Mouse (Mus musculus) intestine, embryonic 16.5 days (tissue): ENCODE measurements around the gene Dnmbp. TPM values are rescaled to one million over a fixed set of nuclear protein-coding genes. Genes with fewer than 3 reads are reported as not detected.

Experiments
- ATAC-seq: fragments of 200-750 bp; cut with Nextera tagmentation; 2 replicates; pipeline ENCODE4 v1.8.0; 2017; ENCODE audit warnings: moderate TSS enrichment, moderate library complexity
- H3K27ac ChIP-seq: fragments of 300-500 bp; sonication (generic); 2 replicates; pipeline ENCODE4 v1.5.1; 2014; ENCODE audit warnings: mild to moderate bottlenecking, low read length
- H3K27me3 ChIP-seq: fragments of 300-500 bp; sonication (generic); replicated peaks from 2 replicates; pipeline ENCODE4 v1.6.1; 2014; ENCODE audit warnings: low read length, control low read depth, mixed read lengths; ENCODE audit not compliant: control insufficient read depth, insufficient read depth
- H3K36me3 ChIP-seq: fragments of 300-500 bp; sonication (generic); 2 replicates; pipeline ENCODE4 v1.6.1; 2014; ENCODE audit warnings: low read length, control low read depth; ENCODE audit not compliant: control insufficient read depth, insufficient read depth
- H3K4me1 ChIP-seq: fragments of 300-500 bp; sonication (generic); 2 replicates; pipeline ENCODE4 v1.6.1; 2014; ENCODE audit warnings: low read length, control low read depth, mixed read lengths; ENCODE audit not compliant: control insufficient read depth, insufficient read depth
- H3K4me2 ChIP-seq: fragments of 300-500 bp; sonication (generic); 2 replicates; pipeline ENCODE4 v1.6.1; 2014; ENCODE audit warnings: low read depth, low read length, control low read depth
- H3K4me3 ChIP-seq: fragments of 300-500 bp; sonication (generic); 2 replicates; pipeline ENCODE4 v1.5.1; 2014; ENCODE audit warnings: mild to moderate bottlenecking, low read length
- H3K9ac ChIP-seq: fragments of 300-500 bp; sonication (generic); 2 replicates; pipeline ENCODE4 v1.6.1; 2014; ENCODE audit warnings: low read depth, low read length
- H3K9me3 ChIP-seq: fragments of 300-500 bp; sonication (generic); 2 replicates; pipeline ENCODE4 v1.6.1; 2016; ENCODE audit warnings: low read length, control low read depth; ENCODE audit not compliant: control insufficient read depth
- WGBS: fragments of 180-500 bp; shearing (Covaris S2); extraction: QIAGEN DNeasy Blood & Tissue Kit; methylation state at CpG from one replicate; pipeline ENCODE4 v1.1.7; 2014; 5-methylcytosine and 5-hydroxymethylcytosine counted together
- polyA plus RNA-seq: library from polyadenylated mRNA; unstranded; fragments of >200 nt; fragmentation: Nextera tagmentation; extraction: Ambion mirVana; gene quantifications from 2 replicates; pipeline ENCODE4 v1.2.1, GENCODE M21; 2015

Dnmbp gene
- polyA plus RNA-seq, 1 experiment from 2014 or later: 34.3 TPM

DNA sequence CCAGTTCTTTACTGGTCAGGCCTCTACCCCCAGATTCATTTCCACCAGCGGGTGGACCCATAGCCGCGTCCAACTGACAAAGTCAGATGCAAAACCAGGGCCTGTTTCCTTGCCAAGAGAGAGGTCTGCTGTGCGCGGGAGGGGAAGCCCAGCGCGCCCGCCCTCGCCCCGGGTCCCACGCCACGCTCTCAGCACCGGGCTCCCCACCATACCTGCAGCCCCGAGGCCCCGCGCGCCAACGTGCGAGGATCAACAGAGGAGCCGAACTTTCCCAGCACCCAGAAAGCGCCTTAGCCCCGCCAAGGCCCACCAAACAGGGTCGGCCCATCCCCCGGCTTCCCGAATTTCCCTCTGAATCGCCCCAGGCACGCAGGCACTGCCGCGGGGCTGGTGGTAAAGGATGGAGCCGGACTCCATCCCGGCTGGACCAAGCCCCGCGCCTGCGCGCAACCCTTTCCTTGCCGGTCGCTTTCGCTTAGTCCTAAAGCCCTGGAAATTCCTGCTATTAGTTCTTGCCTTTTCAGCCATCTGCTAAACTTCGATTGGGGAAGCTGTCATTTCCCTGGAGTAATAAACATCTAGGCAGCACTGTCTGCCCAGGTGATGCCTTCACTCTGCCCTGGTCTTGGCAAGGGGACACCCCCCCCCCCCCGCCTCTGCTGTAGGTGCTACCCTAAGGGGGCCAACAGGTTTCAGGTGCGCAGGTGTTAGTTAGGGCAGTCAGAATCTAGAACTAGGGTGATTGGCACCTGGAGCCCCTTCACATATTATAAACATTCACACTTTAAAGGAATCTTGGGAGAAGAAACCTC is 60.4 kb downstream of the Dnmbp start:
- Histone ChIP-seq H3K4me2 (peak overlapping the region; percentile 63), H3K4me1 (peaks cover 70% of the 10 kb centered on the region), H3K9me3 (no peaks in the 10 kb centered on the region), H3K9ac (peak overlapping the region; percentile 86), H3K27ac (peak overlapping the region; percentile 94), H3K27me3 (no peaks in the 10 kb centered on the region), H3K4me3 (peak overlapping the region; percentile 68), H3K36me3 (peaks cover under 1% of the 10 kb centered on the region; the same call in 1 of the 2 replicates)
- peak; percentile 77 for ATAC-seq
- WGBS: 2% methylated on average over 41 of the region's 41 CpGs

DNA sequence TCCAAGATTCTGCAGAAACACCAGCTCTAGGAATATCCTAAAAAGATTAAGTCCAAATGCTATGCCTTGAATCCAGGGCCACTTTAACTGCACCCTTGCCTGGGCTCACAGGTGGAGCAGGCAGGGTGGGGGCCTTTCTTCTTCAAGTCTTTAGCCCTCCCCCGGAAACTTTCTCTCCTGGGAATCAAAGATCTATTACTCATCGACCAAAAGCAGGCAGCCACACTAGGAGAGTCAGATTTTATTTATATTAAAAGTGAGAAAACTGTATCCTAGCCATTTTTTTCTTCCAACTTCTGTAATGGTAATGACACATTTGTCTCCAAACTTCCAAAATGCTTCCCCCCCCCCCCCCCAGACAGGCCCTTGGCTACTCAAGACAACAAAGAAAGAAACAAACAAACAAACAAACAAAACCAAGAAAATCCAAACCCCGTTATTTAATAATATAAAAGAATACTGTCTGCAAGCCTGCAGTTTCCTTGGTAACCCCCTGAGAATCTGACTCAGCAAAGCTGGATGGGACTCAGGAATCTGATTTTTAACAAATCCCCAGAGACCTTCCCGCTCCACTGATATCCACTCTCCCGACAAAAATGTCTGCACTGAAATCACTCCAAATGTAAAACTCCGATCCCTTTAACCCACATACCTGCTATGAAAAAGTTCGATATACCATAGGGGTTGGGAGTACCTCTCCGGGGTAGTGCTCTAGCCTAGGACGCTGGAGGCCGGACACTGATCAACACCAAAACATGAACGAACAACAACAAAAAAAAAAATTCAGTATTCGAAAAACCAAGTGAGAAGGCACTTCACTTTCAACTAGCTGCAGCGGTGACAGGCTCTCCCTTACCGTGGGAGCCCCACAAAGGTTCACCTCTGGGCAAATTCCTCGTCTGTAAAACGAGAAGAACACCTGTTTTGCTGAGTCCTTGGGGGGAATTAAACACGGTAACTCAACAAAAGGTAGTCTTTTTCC is 61.6 kb downstream of the Dnmbp start:
- Histone ChIP-seq H3K9me3 (no peaks in the 10 kb centered on the region), H3K36me3 (peaks cover 5% of the 10 kb centered on the region; the same call in 1 of the 2 replicates), H3K4me2 (peak overlapping the region; percentile 63), H3K27ac (peak overlapping the region; percentile 94), H3K27me3 (no peaks in the 10 kb centered on the region), H3K9ac (peak overlapping the region; percentile 86), H3K4me3 (peak overlapping the region; percentile 68), H3K4me1 (peaks cover 60% of the 10 kb centered on the region)
- WGBS: 9% methylated on average over 17 of the region's 17 CpGs
- ATAC-seq: no peak

DNA sequence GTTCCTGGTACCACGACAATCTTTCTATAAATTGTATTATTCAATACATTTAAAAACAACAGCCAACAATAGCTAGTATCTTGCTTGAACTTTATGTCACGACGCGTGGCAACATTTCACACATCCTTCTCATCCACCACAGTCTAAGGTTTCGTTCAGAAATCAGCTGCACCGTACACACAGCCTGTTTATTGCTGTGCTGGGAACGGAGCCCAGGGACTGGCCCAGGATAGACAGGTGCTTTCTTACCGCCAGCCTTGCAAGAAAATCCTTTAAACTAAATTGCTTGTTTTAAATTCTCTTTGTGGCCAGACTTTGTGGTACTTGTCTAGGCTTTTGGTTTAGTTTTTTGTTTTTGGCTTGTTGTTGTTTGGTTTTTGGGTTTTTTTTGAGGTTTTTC is 62.6 kb downstream of the Dnmbp start:
- Histone ChIP-seq H3K9me3 (no peaks in the 10 kb centered on the region), H3K4me2 (no peak overlapping the region), H3K9ac (no peak overlapping the region), H3K36me3 (peaks cover 8% of the 10 kb centered on the region; the same call in 1 of the 2 replicates), H3K4me1 (peaks cover 52% of the 10 kb centered on the region), H3K27me3 (no peaks in the 10 kb centered on the region), H3K4me3 (no peak overlapping the region), H3K27ac (peak overlapping the region; percentile 21; the same call in 1 of the 2 replicates)
- ATAC-seq: no peak
- WGBS: 64% methylated on average over 8 of the region's 8 CpGs

DNA sequence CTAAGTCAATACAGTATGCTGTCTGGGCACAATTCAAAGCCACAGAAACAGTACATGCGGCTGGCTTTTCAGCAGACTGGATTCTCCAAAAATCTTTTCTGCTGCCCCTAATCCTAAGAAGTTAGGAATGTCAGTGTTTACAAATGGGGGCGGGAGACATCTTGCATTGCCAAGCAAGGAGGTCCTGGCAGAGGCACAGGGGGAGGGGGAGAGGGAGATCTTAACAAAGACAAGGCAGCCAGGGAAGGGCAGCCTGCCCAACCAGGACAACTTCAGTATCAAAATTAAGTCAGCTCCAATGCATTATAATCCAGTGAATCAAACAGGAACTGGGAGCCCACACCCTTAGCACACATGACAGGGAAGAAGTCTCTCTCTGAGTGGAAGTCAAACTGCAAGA is 64.0 kb downstream of the Dnmbp start:
- no peak overlapping the region for H3K9ac ChIP-seq
- H3K4me3 ChIP-seq: no peak overlapping the region
- peak overlapping the region; percentile 44 for H3K27ac ChIP-seq
- H3K4me1 ChIP-seq: peaks cover 52% of the 10 kb centered on the region
- 0 out of 2 replicates have a peak overlapping the region, but pooled peaks have one; percentile 6 for H3K4me2 ChIP-seq
- WGBS: 18% methylated on average over 2 of the region's 2 CpGs
- H3K36me3 ChIP-seq: peaks cover 15% of the 10 kb centered on the region
- H3K27me3 ChIP-seq: no peaks in the 10 kb centered on the region
- no peak for ATAC-seq
- H3K9me3 ChIP-seq: no peaks in the 10 kb centered on the region

GRCm38 (mm10) chr19:43874351-43874750 is 65.6 kb downstream of the Dnmbp start:
- Histone ChIP-seq H3K4me2 (no peak overlapping the region), H3K36me3 (peaks cover 27% of the 10 kb centered on the region), H3K4me1 (peaks cover 40% of the 10 kb centered on the region), H3K9me3 (no peaks in the 10 kb centered on the region), H3K9ac (no peak overlapping the region), H3K4me3 (no peak overlapping the region), H3K27ac (no peak overlapping the region), H3K27me3 (no peaks in the 10 kb centered on the region)
- WGBS: 91% methylated on average over 11 of the region's 11 CpGs
- no peak for ATAC-seq

DNA sequence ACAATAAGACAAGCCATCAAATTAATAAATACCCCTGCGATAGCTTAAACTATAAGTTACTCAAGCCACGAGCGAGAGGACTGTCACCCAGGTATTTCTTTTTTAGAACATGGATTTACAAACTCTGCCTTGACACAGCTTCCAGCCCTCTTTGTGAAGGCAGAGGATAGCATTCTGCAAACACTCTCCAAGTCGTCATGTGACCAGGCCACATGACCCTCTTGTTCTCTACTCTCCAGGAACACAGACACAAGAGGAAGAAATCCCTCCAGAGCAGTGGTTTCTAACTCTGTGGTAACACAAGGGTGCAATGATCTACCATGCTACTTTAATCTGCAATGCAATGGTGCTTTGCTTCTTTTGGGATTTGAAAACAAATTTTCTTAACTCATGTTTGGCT is 69.6 kb downstream of the Dnmbp start:
- H3K9ac ChIP-seq: no peak overlapping the region
- no peaks in the 10 kb centered on the region for H3K9me3 ChIP-seq
- ATAC-seq: no peak
- H3K27ac ChIP-seq: no peak overlapping the region
- peaks cover 51% of the 10 kb centered on the region for H3K36me3 ChIP-seq
- H3K4me2 ChIP-seq: no peak overlapping the region
- H3K4me1 ChIP-seq: peaks cover 8% of the 10 kb centered on the region
- H3K4me3 ChIP-seq: no peak overlapping the region
- no peaks in the 10 kb centered on the region for H3K27me3 ChIP-seq
- WGBS: 87% methylated on average over 4 of the region's 4 CpGs

DNA sequence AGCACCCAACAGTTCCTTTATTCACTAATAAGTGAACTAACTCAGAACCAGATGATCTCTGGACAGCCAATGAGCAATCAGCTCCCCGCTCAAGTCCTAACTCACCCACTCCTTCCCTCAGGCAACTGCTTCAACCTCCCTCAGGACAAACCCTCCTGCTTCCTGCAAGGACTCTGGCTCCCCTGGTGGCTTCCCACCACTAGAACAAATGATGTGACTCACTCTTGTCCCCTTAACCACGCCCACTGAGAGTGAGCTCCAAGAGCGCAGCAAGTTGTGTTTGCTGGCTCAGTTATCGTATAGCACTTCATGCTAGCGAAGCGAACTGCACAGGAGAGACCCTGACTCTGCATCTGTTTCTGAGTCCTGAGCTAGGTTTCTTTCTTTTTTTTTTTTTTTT is 82.6 kb downstream of the Dnmbp start:
- Histone ChIP-seq H3K36me3 (peaks cover 36% of the 10 kb centered on the region), H3K27me3 (no peaks in the 10 kb centered on the region), H3K4me1 (no peaks in the 10 kb centered on the region), H3K27ac (no peak overlapping the region), H3K9ac (no peak overlapping the region), H3K9me3 (no peaks in the 10 kb centered on the region), H3K4me2 (no peak overlapping the region), H3K4me3 (no peak overlapping the region)
- ATAC-seq: peak; percentile 71
- WGBS: 68% methylated on average over 6 of the region's 6 CpGs

DNA sequence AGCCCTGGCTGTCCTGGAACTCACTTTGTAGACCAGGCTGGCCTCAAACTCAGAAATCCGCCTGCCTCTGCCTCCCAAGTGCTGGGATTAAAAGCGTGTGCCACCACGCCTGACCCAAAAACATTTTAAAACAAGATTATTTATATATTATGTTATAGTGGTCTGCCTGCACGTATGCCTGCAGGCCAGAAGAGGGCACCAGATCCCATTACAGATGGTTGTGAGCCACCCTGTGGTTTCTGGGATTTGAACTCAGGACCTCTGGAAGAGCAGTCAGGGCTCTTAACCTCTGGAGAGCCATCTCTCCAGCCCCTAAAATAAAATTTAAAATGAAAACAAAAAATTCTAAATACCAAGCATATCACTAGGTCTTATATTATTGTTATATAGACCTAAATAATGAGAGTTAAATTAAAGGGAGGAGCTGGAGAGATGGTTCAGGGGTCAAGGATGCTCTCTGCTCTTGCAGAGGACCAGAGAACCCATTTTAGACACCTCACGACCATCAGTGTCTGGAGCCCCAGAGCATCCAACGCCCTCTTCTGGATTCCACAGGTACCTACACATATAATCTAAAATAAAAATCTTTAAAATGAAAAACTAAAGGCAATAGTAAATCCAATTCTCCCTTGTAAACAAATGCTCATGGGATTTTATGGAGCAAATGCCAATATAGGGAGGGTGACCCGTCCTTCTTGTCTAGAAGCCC is 87.0 kb downstream of the Dnmbp start:
- Histone ChIP-seq H3K27me3 (no peaks in the 10 kb centered on the region), H3K9ac (no peak overlapping the region), H3K4me1 (no peaks in the 10 kb centered on the region), H3K36me3 (peaks cover 59% of the 10 kb centered on the region), H3K9me3 (no peaks in the 10 kb centered on the region), H3K4me3 (no peak overlapping the region), H3K4me2 (no peak overlapping the region), H3K27ac (no peak overlapping the region)
- no peak for ATAC-seq
- 78% methylated on average over 7 of the region's 7 CpGs for WGBS
